Mouse (Mus musculus): ENCODE data around the gene Il1rn.

- TF ChIP-seq POLR2A (IDR thresholded peaks at IDR 0.05; ENCODE audit: borderline replicate concordance, insufficient read depth, low read length) = no peak
- no peak for TF ChIP-seq CTCF (IDR thresholded peaks at IDR 0.05; ENCODE audit: borderline replicate concordance, insufficient read depth, low read depth, low read length)
Measured at GRCm38 (mm10) chr2:24393251-24393650, 56.6 kb downstream of the Il1rn start.
